Mouse (Mus musculus): Measurements from ENCODE around the gene Aco2.
A peak's percentile ranks its signal among the peaks of the same experiment; 100 is the strongest.

Aco2 gene

DNA sequence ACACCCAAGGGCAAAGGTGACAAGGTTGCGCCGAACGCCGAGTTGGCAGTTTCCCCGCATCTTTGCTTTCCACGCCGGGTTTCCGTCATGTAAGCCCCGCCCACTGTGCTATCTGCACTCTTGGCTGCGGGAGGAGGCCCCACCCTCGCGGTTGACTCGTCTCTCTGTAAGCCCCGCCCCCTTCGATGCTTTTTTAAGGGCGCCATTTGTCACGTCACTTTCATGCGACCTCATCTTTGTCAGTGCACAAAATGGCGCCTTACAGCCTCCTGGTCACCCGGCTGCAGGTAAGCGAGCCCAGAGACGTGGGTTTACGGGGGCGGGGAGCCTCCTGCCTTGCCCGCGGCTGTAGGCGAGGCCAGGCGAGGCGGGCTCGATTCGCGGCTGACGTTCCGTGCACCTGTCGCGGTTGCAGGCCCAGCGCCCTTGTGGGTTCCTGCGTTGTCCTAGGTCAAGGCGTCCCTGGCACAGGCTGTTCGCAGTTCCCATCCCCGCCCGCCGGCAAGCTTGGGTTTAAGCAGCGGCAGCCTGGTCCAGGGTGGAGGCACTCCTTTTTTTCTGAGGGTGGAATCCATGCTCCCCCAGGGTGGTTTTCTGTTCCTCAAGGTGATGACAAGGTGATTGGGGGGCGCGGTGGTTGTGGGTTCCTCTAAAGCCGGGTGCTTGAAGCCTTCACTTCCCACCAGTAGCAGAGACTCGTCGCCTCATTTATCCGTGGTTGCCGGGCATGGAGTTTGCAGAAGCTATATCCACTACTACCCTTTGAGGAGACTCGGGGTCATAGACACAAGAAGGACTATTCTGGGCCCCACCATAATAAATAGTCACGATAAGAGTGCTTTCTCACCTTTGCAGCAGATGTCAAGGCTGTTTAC is at the start of gene Aco2:
TSS of gene Aco2 (plus strand) at position 48 of the 875 bp plus-strand sequence.
- peak; percentile 97 for DNase-seq (ENCODE audit: low spot score)

DNA sequence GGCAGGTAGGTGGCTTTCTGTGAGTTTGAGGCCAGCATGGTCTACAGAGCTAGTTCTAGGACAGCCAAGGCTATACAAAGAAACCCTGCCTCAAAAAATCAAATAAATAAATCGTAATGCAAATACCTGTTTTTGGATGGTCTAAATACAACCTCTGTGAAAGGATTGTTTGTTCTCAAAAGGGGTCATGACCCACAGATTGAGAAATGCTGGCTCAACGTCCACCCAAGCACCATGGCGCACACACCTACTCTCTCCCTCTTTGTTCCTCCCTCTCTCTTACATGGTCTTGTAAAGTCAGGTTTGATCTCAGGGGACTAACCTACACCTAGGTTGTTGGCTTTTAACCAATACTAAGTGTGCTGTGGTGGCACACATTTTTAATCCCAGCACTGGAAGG is 49.5 kb upstream of the Aco2 start:
- no peak for DNase-seq (ENCODE audit: low spot score)

DNA sequence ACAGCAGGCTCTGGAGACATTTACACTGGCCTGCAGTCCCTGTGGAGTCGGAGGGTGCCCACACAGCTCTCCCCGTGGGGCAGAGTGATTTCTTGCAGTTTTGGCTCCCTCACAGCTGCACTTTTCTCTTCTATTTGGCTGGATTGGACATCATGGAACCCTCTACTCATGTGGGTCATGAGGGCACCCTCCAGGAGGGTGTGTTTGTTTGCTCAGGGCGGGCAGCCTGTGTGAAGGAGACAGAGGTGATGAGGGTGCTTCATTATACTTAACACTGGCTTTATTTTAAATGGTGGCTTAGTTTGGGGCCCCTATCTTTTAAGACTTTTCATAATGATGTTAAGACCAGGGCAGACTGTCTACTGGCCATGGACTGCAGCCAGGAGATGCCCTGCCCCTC is 47.3 kb upstream of the Aco2 start:
- DNase-seq (ENCODE audit: low spot score), result no peak

DNA sequence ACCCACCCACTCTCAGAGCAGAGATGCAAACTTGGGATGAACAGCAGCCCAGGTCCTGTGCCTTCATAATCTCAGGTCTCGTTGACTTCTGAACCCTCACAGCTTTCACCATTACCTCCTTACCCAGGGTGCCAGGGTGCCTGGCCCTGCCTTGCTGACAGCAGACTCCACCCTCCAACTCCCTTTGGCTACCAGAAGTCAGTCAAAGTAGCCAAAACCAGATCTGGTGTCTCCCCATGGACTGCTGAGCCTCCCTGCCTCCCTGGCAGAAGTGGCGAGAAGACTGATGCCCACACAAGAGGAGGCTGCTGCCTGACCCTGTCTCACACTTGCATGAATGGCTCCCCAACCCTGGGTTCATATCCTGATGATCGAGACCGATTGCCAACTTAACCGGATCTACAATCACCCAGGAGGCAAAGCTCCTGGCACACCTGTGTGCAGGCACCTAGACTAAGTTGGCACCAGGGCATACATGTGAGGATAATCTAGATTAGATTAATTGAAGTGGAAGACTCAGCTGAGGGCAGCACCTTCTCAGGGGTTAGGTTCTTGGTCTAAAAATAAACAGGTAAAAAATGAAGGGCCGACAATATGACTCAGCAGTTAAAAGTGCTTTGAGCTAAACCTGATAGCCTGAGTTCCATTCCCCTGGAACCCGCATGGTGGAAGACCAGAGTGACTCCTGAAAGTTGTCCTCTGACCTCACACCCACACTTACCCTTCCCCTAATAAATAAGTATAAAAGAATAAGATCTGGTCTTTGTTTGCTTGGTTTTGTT is 43.5 kb upstream of the Aco2 start:
- no peak for DNase-seq (ENCODE audit: low spot score)

DNA sequence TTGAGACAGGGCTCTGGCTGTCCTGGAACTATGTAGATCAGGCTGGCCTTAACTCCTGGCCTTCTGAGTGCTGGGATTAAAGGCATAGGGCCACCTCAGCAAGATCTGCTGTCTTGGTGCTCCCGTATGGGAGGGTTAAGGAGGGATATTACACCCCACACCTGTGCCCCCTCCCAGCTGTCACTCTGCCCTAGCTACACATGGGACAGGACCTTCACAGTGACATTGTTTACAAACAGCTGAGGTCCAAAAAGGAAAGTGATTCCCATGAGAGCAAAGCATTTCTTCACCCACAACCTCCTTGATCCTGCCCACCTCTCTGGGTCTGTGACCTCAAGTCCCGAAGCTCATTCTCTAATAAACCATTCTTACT is 42.9 kb upstream of the Aco2 start:
- no peak for DNase-seq (ENCODE audit: low spot score)

DNA sequence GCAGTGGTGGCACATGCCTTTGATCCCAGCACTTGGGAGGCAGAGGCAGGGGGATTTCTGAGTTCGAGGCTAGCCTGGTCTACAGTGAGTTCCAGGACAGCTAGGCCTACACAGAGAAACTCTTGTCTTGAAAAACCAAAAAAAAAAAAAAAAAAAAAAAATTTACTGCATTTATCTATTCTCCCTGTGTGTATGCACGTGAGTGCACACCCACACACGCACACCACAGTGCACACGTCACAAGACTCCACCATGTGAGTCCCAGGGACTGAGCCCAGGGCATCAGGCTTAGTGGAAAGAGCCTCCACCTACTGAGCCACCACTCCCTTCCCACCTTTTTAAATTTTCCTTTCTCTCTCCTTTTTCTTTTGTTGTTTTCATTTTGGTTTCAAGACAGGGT is 41.6 kb upstream of the Aco2 start:
- no peak for DNase-seq (ENCODE audit: low spot score)

DNA sequence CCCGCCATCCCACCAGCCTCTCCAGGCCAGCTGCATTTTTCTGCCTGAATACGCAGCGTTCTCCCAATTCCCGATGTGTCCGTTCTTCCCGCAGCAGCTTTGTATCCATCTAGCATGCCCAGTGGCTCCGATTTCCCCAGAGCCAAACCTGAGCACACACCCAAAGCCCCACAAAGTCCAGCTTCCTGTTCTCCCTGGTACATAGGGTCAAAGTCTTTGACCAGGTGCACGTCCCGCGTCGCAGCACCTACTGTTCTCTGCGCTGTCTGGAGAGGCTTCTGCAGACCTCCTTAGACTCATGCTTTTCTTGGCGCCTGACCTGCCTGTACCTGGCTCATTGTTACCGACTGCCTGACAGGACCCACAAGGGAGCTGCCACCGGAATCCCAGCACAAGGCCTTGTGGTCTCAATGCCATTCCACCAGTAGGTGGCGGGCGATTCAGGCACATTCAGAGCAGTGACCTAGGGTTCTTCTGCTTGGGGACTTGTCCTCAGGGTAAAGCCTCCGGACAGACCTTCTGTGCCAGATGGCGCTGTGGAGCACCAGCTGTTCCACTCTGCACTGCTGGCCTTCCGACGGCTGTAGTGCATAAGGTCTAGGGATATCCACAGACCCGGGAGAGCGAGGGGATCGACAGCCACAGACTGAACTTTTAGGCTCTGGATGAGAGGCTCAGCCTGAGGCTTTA is 40.8 kb upstream of the Aco2 start:
- peak; percentile 90 for DNase-seq (ENCODE audit: low spot score)

DNA sequence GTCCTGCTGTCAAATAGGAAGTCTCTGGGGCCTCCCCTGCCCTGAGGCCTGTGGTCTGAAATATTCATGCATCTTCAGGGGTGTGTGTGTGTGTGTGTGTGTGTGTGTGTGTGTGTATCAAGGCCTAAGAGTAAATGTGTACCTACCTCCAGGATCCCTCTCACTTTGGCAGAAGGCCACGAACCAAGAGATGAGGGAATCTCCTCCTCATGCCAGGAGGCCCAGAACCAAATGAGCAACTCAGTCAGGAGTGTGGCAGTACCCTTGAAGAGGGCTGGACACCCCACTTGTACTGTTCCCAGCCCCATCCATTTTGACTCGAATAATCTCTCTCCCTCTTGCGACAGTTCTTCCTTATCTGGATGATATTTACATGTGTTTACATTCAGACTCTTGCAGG is 39.9 kb upstream of the Aco2 start:
- no peak for DNase-seq (ENCODE audit: low spot score)

DNA sequence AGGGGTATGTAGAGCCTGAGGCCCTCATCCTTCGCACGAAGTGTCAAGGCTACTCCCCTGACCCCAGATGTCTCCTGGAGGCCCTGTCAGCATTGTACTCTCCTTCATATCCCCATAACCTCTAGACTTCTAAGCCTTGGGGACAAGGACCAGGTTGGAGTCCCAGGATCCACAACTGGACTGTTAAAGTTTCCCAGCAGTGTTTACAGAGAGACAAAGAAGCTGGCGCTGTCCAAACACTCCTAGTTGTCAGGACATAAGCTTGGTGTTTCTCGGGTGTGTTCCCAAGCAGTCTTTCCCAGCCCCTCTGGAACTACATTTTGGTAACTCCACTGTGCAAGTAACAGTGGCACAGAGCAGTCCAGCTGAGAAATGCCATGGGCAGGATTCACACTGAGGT is 38.6 kb upstream of the Aco2 start:
- DNase-seq (ENCODE audit: low spot score), result no peak

DNA sequence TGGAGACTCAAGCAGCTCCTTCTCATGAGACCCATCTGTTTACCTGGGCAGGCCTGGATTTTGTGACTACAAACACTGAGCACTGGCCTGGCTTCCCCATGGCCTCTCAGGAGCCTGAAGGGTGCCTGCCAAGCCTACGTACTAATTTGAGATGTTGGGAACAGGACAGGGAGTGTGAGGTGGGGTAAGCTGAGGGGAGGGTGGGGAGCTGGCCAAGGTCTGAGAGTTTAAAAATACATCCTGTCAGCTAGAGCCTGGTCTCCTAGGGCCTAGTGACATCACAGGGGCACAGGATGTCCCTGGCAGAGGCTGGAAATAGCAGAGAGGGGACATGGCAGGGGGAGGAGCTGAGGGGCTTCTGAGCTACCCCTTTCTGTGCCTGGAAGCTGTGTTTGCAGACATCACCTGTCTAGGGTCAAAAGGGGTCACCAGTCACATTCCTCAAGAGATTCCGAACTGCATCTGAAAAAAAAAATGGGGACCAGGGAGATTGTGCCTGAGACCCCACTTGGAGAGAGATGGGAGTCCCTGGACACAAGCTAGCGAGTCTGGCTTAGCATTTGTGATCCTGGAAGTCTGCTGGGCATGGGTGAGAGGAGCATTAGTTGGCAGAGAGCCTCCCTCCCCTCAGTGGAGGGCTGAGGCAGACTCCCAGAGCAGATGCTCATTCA is 37.8 kb upstream of the Aco2 start:
- DNase-seq (ENCODE audit: low spot score), result no peak

DNA sequence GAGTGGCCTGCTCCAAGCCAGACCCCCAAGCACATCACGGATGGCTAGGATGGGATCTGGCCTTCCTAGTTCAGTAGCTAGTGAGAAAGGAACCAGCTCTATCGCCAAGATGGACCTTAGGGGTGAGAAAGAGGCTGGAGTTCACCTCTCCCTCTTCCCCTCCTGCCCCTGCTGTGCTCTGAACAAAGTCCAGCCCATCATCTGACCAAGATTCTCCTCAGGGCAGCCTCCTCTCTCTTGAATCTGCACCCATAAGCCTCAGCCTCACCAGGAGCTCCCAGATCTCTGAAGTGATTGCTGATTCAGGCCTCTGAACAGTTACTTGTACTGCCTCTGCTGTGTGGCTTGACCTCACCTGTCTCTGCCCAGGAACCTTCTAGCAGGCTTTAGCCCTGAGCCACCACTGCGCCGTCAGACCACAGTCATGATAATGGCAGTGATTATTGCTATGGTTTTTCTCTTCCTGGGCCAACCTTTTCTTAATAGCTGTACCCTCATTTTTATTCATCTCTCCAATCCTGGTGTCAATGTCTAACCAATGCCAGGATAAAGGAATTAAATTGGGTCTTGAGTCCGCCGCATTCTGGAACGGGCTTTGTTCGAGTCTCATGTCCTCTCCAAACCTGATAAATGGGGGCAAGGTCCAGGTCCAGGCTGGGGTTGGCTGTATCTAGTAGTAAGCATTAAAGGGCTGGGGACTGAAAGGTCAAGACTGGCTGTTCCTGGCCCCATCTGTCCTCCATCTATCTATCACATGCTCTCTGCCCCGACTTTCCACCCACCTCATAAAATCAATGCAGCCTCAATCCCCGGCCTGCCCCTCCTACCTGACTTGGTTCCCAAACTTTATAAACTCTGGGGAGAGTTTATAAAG is 36.9 kb upstream of the Aco2 start:
- DNase-seq (ENCODE audit: low spot score), result no peak

DNA sequence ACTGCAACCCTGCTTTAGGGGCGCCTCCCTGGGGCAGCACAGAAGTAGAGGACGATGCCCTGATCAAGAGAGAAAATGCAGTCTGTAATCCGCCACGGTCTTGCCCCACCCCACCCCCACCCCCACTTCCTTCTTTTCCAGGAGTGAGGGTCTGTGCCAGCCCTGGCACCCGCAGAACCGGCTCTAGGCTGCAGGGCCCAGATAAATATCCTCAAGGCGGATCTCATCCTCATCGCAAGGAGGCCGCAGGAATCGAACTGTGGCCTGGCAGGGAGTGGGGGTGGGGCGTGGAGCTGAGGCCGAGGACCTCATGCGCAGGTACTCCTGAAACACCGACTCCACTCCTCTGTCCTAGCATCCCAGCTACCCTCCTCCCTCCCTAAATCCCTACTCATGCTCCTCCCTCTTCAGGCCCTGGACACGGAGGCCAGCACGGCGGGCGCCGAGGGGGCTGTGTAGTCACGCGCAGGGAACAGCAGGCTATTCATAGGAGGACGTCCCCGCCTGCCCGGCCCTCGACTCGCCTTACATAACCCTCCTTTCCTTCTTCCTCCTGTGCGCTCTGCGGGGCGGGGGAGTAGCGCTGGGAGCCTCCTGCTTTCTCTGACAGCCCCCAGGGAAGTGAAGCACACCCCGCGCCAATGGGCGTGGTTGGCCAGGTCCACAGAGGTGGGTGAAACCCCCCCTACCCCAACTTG is 35.8 kb upstream of the Aco2 start:
- DNase-seq (ENCODE audit: low spot score), result peak; percentile 83

DNA sequence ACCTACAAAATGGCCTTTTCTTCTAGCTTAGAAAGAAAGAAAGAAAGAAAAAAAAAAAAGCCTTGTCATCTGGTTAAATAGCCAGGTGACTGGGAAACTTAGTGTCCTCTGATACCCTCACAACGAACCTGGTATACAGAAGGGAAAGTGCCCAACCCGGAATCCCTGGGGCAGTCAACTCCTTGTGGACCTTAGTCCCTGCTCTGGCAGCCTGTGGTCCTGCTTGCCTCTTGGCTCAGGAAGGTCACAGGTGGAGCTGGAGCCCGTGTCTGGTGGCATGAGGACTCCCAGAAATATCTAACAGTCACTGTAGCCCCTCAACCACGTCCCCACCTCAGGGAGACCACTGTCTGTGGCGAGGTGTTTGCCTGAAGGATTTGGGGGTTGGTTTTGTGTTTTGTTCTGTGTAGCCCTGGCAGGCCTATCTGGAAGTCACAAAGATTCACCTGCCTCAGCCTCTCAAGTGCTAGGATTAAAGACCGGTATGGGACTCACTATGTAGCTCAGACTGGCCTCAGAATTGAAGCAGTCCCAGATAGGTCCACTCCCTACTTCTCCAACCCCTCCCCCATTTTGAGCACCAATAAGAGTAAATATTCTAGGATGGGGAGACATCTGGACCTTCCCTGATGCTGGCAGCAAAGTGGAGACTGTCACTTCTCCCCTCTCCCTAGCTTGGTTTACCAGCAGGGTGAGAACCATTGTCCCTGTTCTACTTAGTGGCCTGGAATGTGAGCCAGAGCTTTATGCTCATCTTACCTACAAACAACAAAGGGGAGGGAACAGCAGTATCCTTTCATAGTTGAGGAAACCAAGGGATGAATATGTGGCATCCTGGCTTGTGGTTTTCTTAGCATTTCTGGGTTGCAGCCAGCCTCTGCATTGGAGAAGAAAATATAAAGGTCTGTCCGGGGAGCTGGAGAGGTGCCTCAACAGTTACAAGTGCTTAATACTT is 34.9 kb upstream of the Aco2 start:
- no peak for DNase-seq (ENCODE audit: low spot score)

DNA sequence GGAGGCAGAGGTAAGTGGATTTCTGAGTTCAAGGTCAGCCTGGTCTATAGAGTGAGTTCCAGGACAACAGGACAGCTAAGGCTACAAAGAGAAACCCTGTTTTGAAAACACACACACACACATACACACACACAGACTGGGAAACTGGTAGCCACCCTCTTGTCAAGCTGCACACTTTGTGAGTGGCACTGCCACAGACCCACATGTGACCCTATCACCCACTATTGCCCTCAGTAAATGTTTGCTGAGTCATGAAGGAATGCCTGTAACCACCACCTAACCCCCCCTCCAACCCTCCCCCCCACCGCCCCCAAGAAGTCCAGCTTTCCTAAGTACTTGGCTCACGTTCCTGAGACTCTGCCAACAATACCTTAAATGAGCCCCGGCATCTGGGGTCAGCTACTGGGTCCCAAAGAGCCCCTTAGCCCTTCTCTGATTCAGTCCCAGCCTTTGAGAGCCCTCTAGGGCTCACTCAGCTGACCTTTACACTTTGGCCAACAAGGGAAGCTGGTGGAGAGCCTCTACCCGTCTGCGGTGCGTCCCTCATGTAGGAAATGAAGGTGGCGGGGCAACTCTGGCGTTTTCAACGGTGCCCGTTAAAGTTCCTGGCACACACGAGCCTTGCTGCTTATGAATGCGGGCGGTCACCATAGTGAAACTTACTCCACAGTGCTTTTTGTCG is 33.4 kb upstream of the Aco2 start:
- DNase-seq (ENCODE audit: low spot score), result no peak

DNA sequence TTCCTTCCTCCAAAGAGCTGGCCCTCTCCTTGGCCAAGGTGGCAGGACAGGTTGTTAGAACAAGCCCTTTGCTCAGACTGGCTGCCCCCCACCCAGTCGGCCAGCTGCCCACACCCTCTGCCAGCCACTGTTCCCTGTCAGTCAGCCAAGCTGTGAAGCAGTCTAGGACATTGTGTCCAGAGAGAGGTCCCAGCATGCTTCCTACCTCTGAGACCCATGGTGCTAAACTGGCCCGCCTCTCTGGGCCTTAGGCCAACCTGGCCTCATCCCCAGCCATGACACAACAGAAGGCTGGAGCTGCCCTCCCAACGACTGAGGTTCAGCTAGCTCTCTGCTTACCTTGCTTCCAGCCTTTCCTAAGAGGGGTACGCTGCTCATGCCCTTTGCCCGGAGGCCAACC is 32.5 kb upstream of the Aco2 start:
- DNase-seq (ENCODE audit: low spot score), result peak; percentile 76

DNA sequence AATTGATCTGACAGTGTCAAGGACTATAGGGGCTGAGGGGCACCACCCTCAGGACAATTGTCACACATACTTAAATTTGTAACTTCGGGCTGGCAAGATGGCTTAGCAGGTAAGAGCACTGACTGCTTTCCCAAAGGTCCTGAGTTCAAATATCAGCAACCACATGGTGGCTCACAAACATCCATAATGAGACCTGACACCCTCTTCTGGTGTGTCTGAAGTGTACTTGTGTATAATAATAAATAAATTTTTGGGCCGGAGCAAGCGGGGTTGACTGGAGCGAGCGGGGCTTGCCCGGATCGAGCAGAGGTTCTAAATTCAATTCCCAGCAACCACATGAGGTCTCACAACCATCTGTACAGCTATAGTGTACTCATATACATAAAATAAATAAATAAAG is 31.8 kb upstream of the Aco2 start:
- DNase-seq (ENCODE audit: low spot score), result no peak

DNA sequence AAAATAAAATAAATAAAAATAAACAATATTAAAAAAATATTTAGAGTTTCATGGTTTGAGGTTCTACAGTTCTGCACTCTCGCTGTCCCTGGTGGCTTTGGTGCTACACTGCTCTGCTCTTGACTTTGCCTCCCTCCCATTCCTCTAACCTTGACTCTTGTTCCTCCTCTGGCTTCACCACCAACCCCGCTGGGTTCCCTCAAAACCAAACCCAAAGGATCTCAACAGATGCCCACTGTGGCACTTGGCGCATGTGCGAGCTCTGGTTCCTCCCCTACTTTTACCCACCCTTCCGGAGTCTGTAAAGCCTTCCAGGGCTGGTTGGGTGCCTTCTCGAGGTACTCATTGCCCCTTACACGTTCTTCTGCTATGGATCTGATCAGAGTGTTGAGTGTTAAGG is 29.8 kb upstream of the Aco2 start:
- no peak for DNase-seq (ENCODE audit: low spot score)

DNA sequence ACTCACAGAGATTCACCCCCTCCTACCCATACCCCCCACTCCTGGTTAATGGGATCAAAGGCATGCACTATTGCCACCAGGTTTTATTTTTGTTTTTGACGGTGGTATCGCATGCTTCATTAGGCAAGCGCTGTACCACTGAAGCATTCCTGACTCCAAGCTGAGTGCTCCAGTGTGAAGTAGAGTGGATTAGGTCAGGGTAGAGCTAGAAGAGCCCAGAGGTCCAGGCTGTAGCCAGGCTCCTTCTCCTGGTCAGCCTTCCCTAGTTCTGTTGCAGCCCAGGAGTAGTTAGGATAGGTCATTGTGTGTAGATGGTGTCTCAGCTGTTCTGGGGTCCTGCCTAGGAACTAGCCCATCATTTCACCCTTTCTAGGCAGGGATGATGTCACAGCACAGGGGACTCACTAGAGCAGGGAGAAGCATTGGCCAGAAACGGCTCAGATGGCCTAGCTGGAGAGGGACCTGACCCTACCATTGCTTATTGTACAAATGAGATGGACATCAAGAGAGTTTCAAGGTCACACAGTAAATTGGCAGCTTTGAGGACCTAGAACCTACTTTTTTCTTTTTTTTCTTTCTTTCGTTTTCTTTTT is 27.0 kb upstream of the Aco2 start:
- DNase-seq (ENCODE audit: low spot score), result no peak

DNA sequence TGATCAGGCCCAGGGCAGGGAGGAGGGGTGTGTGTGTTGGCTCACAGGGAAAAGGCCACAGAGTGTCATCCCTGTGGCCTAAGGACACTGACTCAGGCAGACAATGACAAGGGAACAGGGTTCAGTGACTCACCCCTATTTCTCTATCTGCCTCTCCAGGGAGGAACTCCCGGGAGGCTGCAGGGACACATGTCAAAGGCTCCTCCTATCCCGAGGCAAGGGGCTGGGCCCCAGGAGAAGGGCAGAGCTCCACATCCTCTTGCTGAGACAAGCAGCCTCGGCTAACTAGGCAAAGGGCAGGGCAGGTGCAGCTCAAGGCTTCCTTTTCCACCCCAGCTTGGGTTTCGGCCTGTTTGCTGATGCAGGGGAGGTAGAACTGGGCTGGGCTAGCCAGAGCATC is 26.4 kb upstream of the Aco2 start:
- no peak for DNase-seq (ENCODE audit: low spot score)
